Mouse (Mus musculus) stomach, embryonic 15.5 days (tissue): ENCODE data around the gene Shb. TPM values are rescaled to one million over a fixed set of nuclear protein-coding genes. Genes with fewer than 3 reads are reported as not detected.
A peak's percentile ranks its signal among the peaks of the same experiment; 100 is the strongest.

Source experiments
- ATAC-seq: fragments of 200-750 bp; cut with Nextera tagmentation; 2 replicates; pipeline ENCODE4 v1.8.0; 2017; ENCODE audit warnings: low read depth, moderate number of reproducible peaks, moderate TSS enrichment; ENCODE audit not compliant: insufficient read depth, low FRiP score
- H3K27ac ChIP-seq: fragments of 300-500 bp; sonication (generic); 2 replicates; pipeline ENCODE4 v1.5.1; 2015; ENCODE audit warnings: mild to moderate bottlenecking, inconsistent platforms
- H3K27me3 ChIP-seq: fragments of 300-500 bp; sonication (generic); replicated peaks from 2 replicates; pipeline ENCODE4 v1.6.1; 2015; ENCODE audit warnings: inconsistent platforms
- H3K36me3 ChIP-seq: fragments of 300-500 bp; sonication (generic); 2 replicates; pipeline ENCODE4 v1.6.1; 2015; ENCODE audit warnings: inconsistent platforms
- H3K4me1 ChIP-seq: fragments of 300-500 bp; sonication (generic); 2 replicates; pipeline ENCODE4 v1.6.1; 2015; ENCODE audit warnings: inconsistent platforms
- H3K4me2 ChIP-seq: fragments of 300-500 bp; sonication (generic); 2 replicates; pipeline ENCODE4 v1.6.1; 2015; ENCODE audit warnings: mild to moderate bottlenecking, inconsistent platforms
- H3K4me3 ChIP-seq: fragments of 300-500 bp; sonication (generic); replicated peaks from 2 replicates; pipeline ENCODE4 v1.5.1; 2015; ENCODE audit warnings: inconsistent platforms
- H3K9ac ChIP-seq: fragments of 300-500 bp; sonication (generic); 2 replicates; pipeline ENCODE4 v1.6.1; 2015; ENCODE audit warnings: inconsistent platforms
- H3K9me3 ChIP-seq: fragments of 300-500 bp; sonication (generic); 2 replicates; pipeline ENCODE4 v1.6.1; 2016; ENCODE audit warnings: inconsistent platforms
- WGBS: fragments of 180-500 bp; shearing (Covaris S2); methylation state at CpG from one replicate; pipeline ENCODE4 v1.1.7; 2015; 5-methylcytosine and 5-hydroxymethylcytosine counted together
- polyA plus RNA-seq: library from polyadenylated mRNA; unstranded; fragments of >200 nt; fragmentation: Nextera tagmentation; extraction: Ambion mirVana; gene quantifications from 2 replicates; pipeline ENCODE4 v1.2.1, GENCODE M21; 2015

Shb gene
- polyA plus RNA-seq, 1 experiment from 2014 or later, result 5.8 TPM

GRCm38 (mm10) chr4:45540151-45540933 lies 8.1 kb upstream of the Shb start:
- Histone ChIP-seq H3K27ac (no peak overlapping the region), H3K9me3 (no peaks in the 10 kb centered on the region), H3K4me2 (no peak overlapping the region), H3K9ac (no peak overlapping the region), H3K36me3 (no peaks in the 10 kb centered on the region), H3K4me3 (no peak overlapping the region), H3K4me1 (no peaks in the 10 kb centered on the region), H3K27me3 (no peaks in the 10 kb centered on the region)
- WGBS, result 65% methylated on average over 15 of the region's 15 CpGs
- ATAC-seq, result no peak

DNA sequence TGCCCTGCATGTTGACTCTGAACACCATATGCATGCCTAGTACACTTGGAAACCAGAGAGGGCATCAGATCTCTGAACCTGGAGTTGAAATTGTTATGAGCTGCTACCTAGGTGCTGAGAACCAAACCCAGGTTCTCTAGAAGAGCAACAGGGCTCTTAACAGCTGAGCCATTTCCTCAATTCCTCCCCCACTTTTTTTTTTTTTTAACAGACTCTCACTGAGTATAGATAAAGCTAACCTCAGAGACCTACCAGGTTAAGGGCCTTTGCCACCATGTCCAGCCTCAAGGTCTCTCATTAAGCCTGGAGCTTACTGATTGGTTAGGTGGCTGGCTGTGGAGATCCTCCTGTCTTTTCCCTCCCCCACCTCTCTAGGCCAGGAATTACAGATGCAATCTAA lies 6.9 kb upstream of the Shb start:
- ATAC-seq, result no peak
- Histone ChIP-seq H3K36me3 (no peaks in the 10 kb centered on the region), H3K4me1 (no peaks in the 10 kb centered on the region), H3K4me3 (no peak overlapping the region), H3K27me3 (no peaks in the 10 kb centered on the region), H3K27ac (no peak overlapping the region), H3K4me2 (no peak overlapping the region), H3K9ac (no peak overlapping the region), H3K9me3 (no peaks in the 10 kb centered on the region)

GRCm38 (mm10) chr4:45533436-45533940 lies 1.2 kb upstream of the Shb start:
- no peak for ATAC-seq
- WGBS, result 61% methylated on average over 1 of the region's 1 CpGs
- H3K27ac ChIP-seq, result no peak overlapping the region
- H3K27me3 ChIP-seq, result no peaks in the 10 kb centered on the region
- no peaks in the 10 kb centered on the region for H3K9me3 ChIP-seq
- H3K4me1 ChIP-seq, result peaks cover 27% of the 10 kb centered on the region
- no peak overlapping the region for H3K4me3 ChIP-seq
- no peak overlapping the region for H3K4me2 ChIP-seq
- no peak overlapping the region for H3K9ac ChIP-seq
- H3K36me3 ChIP-seq, result no peaks in the 10 kb centered on the region

DNA sequence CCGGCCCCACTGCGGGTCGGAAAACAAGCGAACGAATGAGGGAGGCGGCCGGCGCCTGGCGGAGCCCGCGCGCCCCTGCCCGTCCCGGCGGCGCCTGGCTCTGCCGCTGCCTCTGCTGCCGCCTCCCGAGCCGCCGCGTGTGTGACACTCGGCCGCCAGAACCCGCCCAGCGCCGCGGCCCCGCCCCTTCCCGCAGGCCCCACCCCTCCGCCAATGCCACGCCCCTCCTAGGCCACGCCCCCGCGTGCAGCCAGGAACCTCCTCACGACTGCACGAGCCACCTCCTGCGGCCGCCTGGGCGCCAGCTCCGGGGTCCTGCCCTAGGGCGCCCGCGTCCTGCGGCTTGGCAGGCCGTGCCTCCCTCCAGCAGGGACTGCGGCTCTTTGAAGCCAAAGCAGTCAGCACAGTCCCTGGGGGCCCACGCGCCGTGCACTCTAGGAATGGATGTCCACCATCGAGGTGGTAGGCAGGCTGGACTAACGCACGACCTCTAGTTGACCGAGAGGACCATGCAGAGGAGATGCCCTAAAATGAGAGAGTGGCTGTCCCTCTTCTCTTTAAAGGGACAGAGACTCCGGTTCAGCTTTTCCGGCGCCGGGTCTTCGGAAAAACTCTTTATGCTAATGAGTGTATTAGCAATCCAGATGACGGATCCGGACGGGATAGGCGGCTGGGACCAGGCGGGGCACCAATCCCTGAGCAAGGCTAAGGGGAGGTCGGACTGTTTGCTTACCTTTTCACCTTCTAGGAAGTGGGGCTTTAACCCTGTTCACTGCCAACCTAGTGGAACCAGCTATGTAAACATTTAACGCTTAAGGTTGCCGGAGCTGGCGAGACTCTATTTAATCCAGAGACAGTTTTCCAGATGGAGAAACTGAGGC lies 1.4 kb downstream of the Shb start:
- Histone ChIP-seq H3K27me3 (no peaks in the 10 kb centered on the region), H3K9ac (peak overlapping the region; percentile 86), H3K4me1 (peaks cover 43% of the 10 kb centered on the region), H3K4me2 (peak overlapping the region; percentile 99), H3K27ac (peak overlapping the region; percentile 99), H3K36me3 (no peaks in the 10 kb centered on the region), H3K9me3 (no peaks in the 10 kb centered on the region), H3K4me3 (peak overlapping the region; percentile 75)
- under 1% methylated on average over 59 of the region's 68 CpGs for WGBS
- peak; percentile 87 for ATAC-seq

- ATAC-seq, result peak; percentile 1
Measured at GRCm38 (mm10) chr4:45529986-45530597, 2.2 kb downstream of the Shb start.

DNA sequence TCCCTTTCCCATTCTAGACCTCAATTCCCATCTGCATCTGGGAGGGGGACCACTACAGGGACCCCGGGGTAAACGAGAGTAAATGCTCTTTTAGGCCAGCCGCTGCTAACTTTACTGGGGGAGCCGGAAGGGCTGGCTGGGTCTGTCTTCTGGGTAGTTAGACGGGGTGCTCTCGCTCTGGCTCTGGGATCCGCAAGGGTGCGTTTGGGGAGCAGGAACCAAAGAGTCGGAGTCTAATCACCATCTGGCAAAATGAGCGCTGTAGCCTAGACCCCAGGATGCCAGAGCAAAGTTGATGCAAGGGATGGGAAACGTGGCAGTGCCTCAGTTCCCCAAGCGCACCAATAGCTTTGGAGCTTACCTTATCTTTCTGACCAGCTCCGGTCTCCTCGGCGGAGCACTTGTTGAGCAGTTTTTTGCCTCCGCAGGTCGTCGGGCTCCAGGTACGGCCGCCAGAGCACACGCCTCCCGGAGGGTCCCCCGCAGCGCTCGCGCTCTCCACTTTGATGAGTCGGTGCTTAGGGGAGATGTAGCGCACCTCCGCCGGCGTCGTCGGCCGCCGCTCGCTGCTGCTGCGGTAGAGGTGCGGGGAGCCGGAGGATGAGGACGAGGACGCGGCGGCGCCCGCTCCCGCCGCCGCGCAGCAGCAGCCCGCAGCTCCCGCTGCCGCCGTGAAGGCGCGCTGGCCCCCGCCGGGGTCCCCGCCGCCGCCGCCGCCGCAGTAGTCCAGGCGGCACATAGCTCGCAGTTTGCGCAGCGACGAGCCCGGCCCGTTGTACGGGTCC lies 2.9 kb downstream of the Shb start:
- H3K4me3 ChIP-seq, result peak overlapping the region; percentile 75
- peak overlapping the region; percentile 86 for H3K9ac ChIP-seq
- ATAC-seq, result no peak
- H3K27ac ChIP-seq, result peak overlapping the region; percentile 99
- H3K9me3 ChIP-seq, result no peaks in the 10 kb centered on the region
- peaks cover 2% of the 10 kb centered on the region; the same call in 1 of the 2 replicates for H3K36me3 ChIP-seq
- peaks cover 43% of the 10 kb centered on the region for H3K4me1 ChIP-seq
- under 1% methylated on average over 67 of the region's 71 CpGs for WGBS
- H3K27me3 ChIP-seq, result no peaks in the 10 kb centered on the region
- H3K4me2 ChIP-seq, result peak overlapping the region; percentile 99

More at GRCm38 (mm10) chr4:45529986-45530597, 2.2 kb downstream of the Shb start:
- Histone ChIP-seq H3K36me3 (no peaks in the 10 kb centered on the region), H3K4me1 (peaks cover 43% of the 10 kb centered on the region), H3K4me3 (peak overlapping the region; percentile 75), H3K27me3 (no peaks in the 10 kb centered on the region), H3K27ac (peak overlapping the region; percentile 99), H3K9me3 (no peaks in the 10 kb centered on the region), H3K9ac (peak overlapping the region; percentile 86), H3K4me2 (peak overlapping the region; percentile 99)
- WGBS, result under 1% methylated on average over 78 of the region's 89 CpGs

DNA sequence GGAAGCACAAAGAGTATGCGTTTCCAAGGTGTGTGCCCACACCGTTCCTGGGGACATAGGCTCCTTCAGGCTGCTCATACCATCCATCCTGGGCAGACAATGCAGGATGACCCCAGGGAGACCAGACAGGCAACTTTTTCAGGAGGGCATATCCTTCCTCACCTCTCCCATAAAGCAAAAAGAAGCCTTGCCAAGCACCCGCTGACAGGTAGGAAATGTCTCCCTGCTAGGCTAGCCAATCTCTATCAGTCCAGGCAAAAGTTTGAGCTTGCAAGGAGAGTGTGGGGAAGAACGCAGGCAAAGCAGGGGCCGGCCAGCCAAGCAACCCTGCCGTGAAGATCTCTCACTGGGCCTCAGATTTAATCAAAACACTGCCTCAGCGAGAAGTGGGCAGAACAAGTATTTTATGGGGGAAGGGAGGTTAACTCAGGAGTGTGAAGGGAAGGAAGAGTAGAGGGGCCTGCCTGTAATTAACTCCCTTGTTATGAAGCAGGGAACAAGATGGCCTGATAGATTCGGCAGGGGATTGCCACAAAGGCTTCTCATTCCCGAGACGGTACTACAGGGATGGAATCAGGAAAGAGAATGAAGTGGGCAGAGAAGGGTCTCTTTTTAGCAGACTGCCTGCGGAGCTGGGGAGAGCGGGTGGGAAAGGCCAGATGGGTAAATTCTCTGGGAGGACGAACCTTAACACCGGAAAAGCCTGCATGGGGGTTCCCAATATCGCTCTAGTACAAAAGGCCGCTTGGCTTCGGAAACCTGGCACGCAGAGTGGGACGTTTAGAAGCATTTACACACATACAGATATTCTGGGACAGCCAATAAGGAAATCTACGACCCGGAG lies 3.7 kb downstream of the Shb start:
- H3K27ac ChIP-seq, result peak overlapping the region; percentile 42; the same call in 1 of the 2 replicates
- H3K4me1 ChIP-seq, result peaks cover 40% of the 10 kb centered on the region
- H3K27me3 ChIP-seq, result no peaks in the 10 kb centered on the region

DNA sequence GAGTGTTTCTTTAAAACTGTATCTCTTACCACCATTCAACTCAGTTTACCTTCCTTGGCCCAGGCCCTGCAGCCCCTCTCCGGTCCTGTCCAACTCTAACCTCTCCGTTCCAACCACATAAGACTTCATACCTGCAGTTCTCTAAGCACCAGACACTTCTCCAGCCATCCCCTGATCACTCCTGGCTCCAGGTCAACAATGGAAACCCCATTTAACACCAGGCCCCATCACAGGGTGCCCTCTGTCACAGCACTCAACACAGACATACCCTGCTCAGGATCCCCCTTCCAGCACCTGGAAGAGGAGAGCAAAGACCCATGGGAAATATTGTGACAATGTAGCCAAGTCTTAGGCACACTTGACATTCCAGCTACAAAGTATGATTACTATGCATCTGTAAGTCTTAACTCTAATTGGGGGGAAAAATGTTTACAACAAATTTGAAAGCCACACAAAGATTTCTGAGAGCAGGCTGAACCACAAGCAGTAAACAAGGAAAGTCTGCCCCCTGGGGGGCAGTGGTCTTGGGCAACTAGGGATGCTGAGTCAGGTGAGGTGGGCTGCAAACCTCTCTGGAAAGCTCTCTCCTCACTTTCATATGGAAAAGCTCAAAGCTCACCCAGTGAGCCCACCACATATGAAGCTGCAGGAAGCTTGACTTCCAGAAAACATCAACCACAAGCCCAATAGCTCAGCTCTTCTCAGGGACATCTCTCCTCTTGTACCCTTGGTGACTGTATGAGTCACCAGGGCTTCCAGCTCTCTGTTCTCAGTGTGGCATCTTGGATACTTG lies 4.5 kb downstream of the Shb start:
- peak overlapping the region; percentile 99 for H3K4me2 ChIP-seq
- peaks cover 36% of the 10 kb centered on the region for H3K4me1 ChIP-seq
- peak overlapping the region; percentile 75 for H3K4me3 ChIP-seq
- no peaks in the 10 kb centered on the region for H3K9me3 ChIP-seq
- H3K36me3 ChIP-seq, result peaks cover 4% of the 10 kb centered on the region; the same call in 1 of the 2 replicates
- no peak overlapping the region for H3K27ac ChIP-seq
- no peak for ATAC-seq
- WGBS, result 88% methylated on average over 2 of the region's 2 CpGs
- peak overlapping the region; percentile 86; the same call in 1 of the 2 replicates for H3K9ac ChIP-seq
- no peaks in the 10 kb centered on the region for H3K27me3 ChIP-seq

More for the DNA sequence above, 3.7 kb downstream of the Shb start:
- 10% methylated on average over 21 of the region's 21 CpGs for WGBS
- H3K4me3 ChIP-seq, result peak overlapping the region; percentile 75
- H3K9ac ChIP-seq, result peak overlapping the region; percentile 86
- H3K4me2 ChIP-seq, result peak overlapping the region; percentile 99
- H3K9me3 ChIP-seq, result no peaks in the 10 kb centered on the region
- peaks cover 4% of the 10 kb centered on the region; the same call in 1 of the 2 replicates for H3K36me3 ChIP-seq
- ATAC-seq, result no peak

GRCm38 (mm10) chr4:45526846-45527561 lies 5.3 kb downstream of the Shb start:
- Histone ChIP-seq H3K4me1 (peaks cover 35% of the 10 kb centered on the region), H3K9ac (no peak overlapping the region), H3K4me3 (peak overlapping the region; percentile 75; the same call in 1 of the 2 replicates), H3K4me2 (peak overlapping the region; percentile 99), H3K9me3 (no peaks in the 10 kb centered on the region), H3K27me3 (no peaks in the 10 kb centered on the region), H3K36me3 (peaks cover 4% of the 10 kb centered on the region; the same call in 1 of the 2 replicates), H3K27ac (no peak overlapping the region)
- 80% methylated on average over 2 of the region's 2 CpGs for WGBS
- ATAC-seq, result no peak
